Mouse (Mus musculus) neural tube, embryonic 12.5 days (tissue): ENCODE measurements around the gene Zbtb20. TPM values are rescaled to one million over a fixed set of nuclear protein-coding genes. Genes with fewer than 3 reads are reported as not detected.

Experiments
- ATAC-seq: fragments of 200-750 bp; cut with Nextera tagmentation; 2 replicates; pipeline ENCODE4 v1.8.0; 2017; ENCODE audit warnings: low read depth, mild to moderate bottlenecking, moderate TSS enrichment, moderate library complexity; ENCODE audit not compliant: low FRiP score
- H3K27ac ChIP-seq: fragments of 300-500 bp; sonication (generic); 2 replicates; pipeline ENCODE4 v1.5.1; 2016
- H3K27me3 ChIP-seq: fragments of 300-500 bp; sonication (generic); replicated peaks from 2 replicates; pipeline ENCODE4 v1.6.1; 2016; ENCODE audit warnings: mild to moderate bottlenecking
- H3K36me3 ChIP-seq: fragments of 300-500 bp; sonication (generic); 2 replicates; pipeline ENCODE4 v1.6.1; 2016; ENCODE audit warnings: mild to moderate bottlenecking
- H3K4me1 ChIP-seq: fragments of 300-500 bp; sonication (generic); 2 replicates; pipeline ENCODE4 v1.6.1; 2016
- H3K4me2 ChIP-seq: fragments of 300-500 bp; sonication (generic); replicated peaks from 2 replicates; pipeline ENCODE4 v1.6.1; 2016; ENCODE audit warnings: mild to moderate bottlenecking
- H3K4me3 ChIP-seq: fragments of 300-500 bp; sonication (generic); 2 replicates; pipeline ENCODE4 v1.5.1; 2016
- H3K9ac ChIP-seq: fragments of 300-500 bp; sonication (generic); 2 replicates; pipeline ENCODE4 v1.6.1; 2016; ENCODE audit warnings: mild to moderate bottlenecking
- H3K9me3 ChIP-seq: fragments of 300-500 bp; sonication (generic); 2 replicates; pipeline ENCODE4 v1.6.1; 2016; ENCODE audit warnings: mild to moderate bottlenecking
- WGBS: fragments of 180-500 bp; shearing (Covaris S2); methylation state at CpG from one replicate; pipeline ENCODE4 v1.1.7; 2016; 5-methylcytosine and 5-hydroxymethylcytosine counted together
- polyA plus RNA-seq: library from polyadenylated mRNA; unstranded; fragments of >200 nt; fragmentation: Nextera tagmentation; extraction: Ambion mirVana; gene quantifications from 2 replicates; pipeline ENCODE4 v1.2.1, GENCODE M21; 2016

The Zbtb20 gene
- polyA plus RNA-seq, 1 experiment from 2014 or later = 65.2 TPM

GRCm38 (mm10) chr16:43385620-43386210, 510.0 kb downstream of the Zbtb20 start:
- 56% methylated on average over 5 of the region's 5 CpGs for WGBS
- Histone ChIP-seq H3K4me3 (no peak overlapping the region), H3K9ac (no peak overlapping the region), H3K27me3 (no peaks in the 10 kb centered on the region), H3K9me3 (no peaks in the 10 kb centered on the region), H3K27ac (no peak overlapping the region), H3K4me2 (no peak overlapping the region), H3K36me3 (no peaks in the 10 kb centered on the region), H3K4me1 (no peaks in the 10 kb centered on the region)
- ATAC-seq = no peak

- Histone ChIP-seq H3K27ac (no peak overlapping the region), H3K9me3 (no peaks in the 10 kb centered on the region), H3K9ac (no peak overlapping the region), H3K27me3 (no peaks in the 10 kb centered on the region), H3K4me1 (no peaks in the 10 kb centered on the region), H3K4me2 (no peak overlapping the region), H3K4me3 (no peak overlapping the region), H3K36me3 (no peaks in the 10 kb centered on the region)
- 81% methylated on average over 5 of the region's 5 CpGs for WGBS
- ATAC-seq = no peak
These were observed 510.7 kb downstream of the Zbtb20 start for GRCm38 (mm10) chr16:43386426-43386825.

- 95% methylated on average over 5 of the region's 5 CpGs for WGBS
- H3K27ac ChIP-seq = no peak overlapping the region
- no peak overlapping the region for H3K4me3 ChIP-seq
- no peak overlapping the region for H3K9ac ChIP-seq
- H3K27me3 ChIP-seq = no peaks in the 10 kb centered on the region
- no peak for ATAC-seq
- H3K9me3 ChIP-seq = no peaks in the 10 kb centered on the region
- no peaks in the 10 kb centered on the region for H3K36me3 ChIP-seq
- no peak overlapping the region for H3K4me2 ChIP-seq
- no peaks in the 10 kb centered on the region for H3K4me1 ChIP-seq
These were observed 512.7 kb downstream of the Zbtb20 start for GRCm38 (mm10) chr16:43388389-43388788.

GRCm38 (mm10) chr16:43390387-43390786, 514.7 kb downstream of the Zbtb20 start:
- H3K4me1 ChIP-seq = no peaks in the 10 kb centered on the region
- no peak for ATAC-seq
- H3K4me3 ChIP-seq = no peak overlapping the region
- WGBS = 89% methylated on average over 4 of the region's 4 CpGs
- no peak overlapping the region for H3K9ac ChIP-seq
- H3K27me3 ChIP-seq = no peaks in the 10 kb centered on the region
- H3K27ac ChIP-seq = no peak overlapping the region
- no peaks in the 10 kb centered on the region for H3K36me3 ChIP-seq
- no peaks in the 10 kb centered on the region for H3K9me3 ChIP-seq
- no peak overlapping the region for H3K4me2 ChIP-seq

- H3K36me3 ChIP-seq = no peaks in the 10 kb centered on the region
- H3K9ac ChIP-seq = no peak overlapping the region
- no peak overlapping the region for H3K27ac ChIP-seq
- no peak overlapping the region for H3K4me3 ChIP-seq
- no peaks in the 10 kb centered on the region for H3K27me3 ChIP-seq
- no peak overlapping the region for H3K4me2 ChIP-seq
- H3K4me1 ChIP-seq = no peaks in the 10 kb centered on the region
- H3K9me3 ChIP-seq = no peaks in the 10 kb centered on the region
- no peak for ATAC-seq
- 79% methylated on average over 4 of the region's 4 CpGs for WGBS
These were observed 517.7 kb downstream of the Zbtb20 start for GRCm38 (mm10) chr16:43393382-43393781.

GRCm38 (mm10) chr16:43394013-43394568, 518.4 kb downstream of the Zbtb20 start:
- WGBS = 88% methylated on average over 9 of the region's 9 CpGs
- Histone ChIP-seq H3K27me3 (no peaks in the 10 kb centered on the region), H3K4me2 (no peak overlapping the region), H3K4me1 (no peaks in the 10 kb centered on the region), H3K9me3 (no peaks in the 10 kb centered on the region), H3K4me3 (no peak overlapping the region), H3K27ac (no peak overlapping the region), H3K9ac (no peak overlapping the region), H3K36me3 (no peaks in the 10 kb centered on the region)
- no peak for ATAC-seq

- ATAC-seq = no peak
- 86% methylated on average over 2 of the region's 2 CpGs for WGBS
- Histone ChIP-seq H3K9me3 (no peaks in the 10 kb centered on the region), H3K4me1 (no peaks in the 10 kb centered on the region), H3K4me3 (no peak overlapping the region), H3K36me3 (no peaks in the 10 kb centered on the region), H3K4me2 (no peak overlapping the region), H3K27me3 (no peaks in the 10 kb centered on the region), H3K27ac (no peak overlapping the region), H3K9ac (no peak overlapping the region)
These were observed 519.1 kb downstream of the Zbtb20 start for GRCm38 (mm10) chr16:43394760-43395159.

- no peak overlapping the region for H3K4me2 ChIP-seq
- 90% methylated on average over 11 of the region's 11 CpGs for WGBS
- no peak for ATAC-seq
These were observed 521.4 kb downstream of the Zbtb20 start for GRCm38 (mm10) chr16:43396849-43397628.

GRCm38 (mm10) chr16:43397629-43398323, 522.1 kb downstream of the Zbtb20 start:
- 89% methylated on average over 3 of the region's 3 CpGs for WGBS
- Histone ChIP-seq H3K4me1 (no peaks in the 10 kb centered on the region), H3K27ac (no peak overlapping the region), H3K9me3 (no peaks in the 10 kb centered on the region), H3K36me3 (no peaks in the 10 kb centered on the region), H3K4me2 (no peak overlapping the region), H3K9ac (no peak overlapping the region), H3K4me3 (no peak overlapping the region), H3K27me3 (no peaks in the 10 kb centered on the region)
- ATAC-seq = no peak

More at GRCm38 (mm10) chr16:43396849-43397628, 521.4 kb downstream of the Zbtb20 start:
- no peaks in the 10 kb centered on the region for H3K9me3 ChIP-seq
- no peaks in the 10 kb centered on the region for H3K4me1 ChIP-seq
- no peak overlapping the region for H3K9ac ChIP-seq
- H3K27me3 ChIP-seq = no peaks in the 10 kb centered on the region
- no peak overlapping the region for H3K4me3 ChIP-seq
- no peaks in the 10 kb centered on the region for H3K36me3 ChIP-seq
- no peak overlapping the region for H3K27ac ChIP-seq

GRCm38 (mm10) chr16:43399428-43399827, 523.7 kb downstream of the Zbtb20 start:
- no peaks in the 10 kb centered on the region for H3K4me1 ChIP-seq
- no peaks in the 10 kb centered on the region for H3K9me3 ChIP-seq
- no peak overlapping the region for H3K27ac ChIP-seq
- H3K4me2 ChIP-seq = no peak overlapping the region
- H3K9ac ChIP-seq = no peak overlapping the region
- no peaks in the 10 kb centered on the region for H3K36me3 ChIP-seq
- H3K27me3 ChIP-seq = no peaks in the 10 kb centered on the region
- no peak overlapping the region for H3K4me3 ChIP-seq
- ATAC-seq = no peak

GRCm38 (mm10) chr16:43400046-43400445, 524.4 kb downstream of the Zbtb20 start:
- no peaks in the 10 kb centered on the region for H3K36me3 ChIP-seq
- H3K27ac ChIP-seq = no peak overlapping the region
- H3K4me3 ChIP-seq = no peak overlapping the region
- H3K9me3 ChIP-seq = no peaks in the 10 kb centered on the region
- H3K4me1 ChIP-seq = no peaks in the 10 kb centered on the region
- ATAC-seq = no peak
- no peak overlapping the region for H3K4me2 ChIP-seq
- H3K27me3 ChIP-seq = no peaks in the 10 kb centered on the region
- no peak overlapping the region for H3K9ac ChIP-seq

- Histone ChIP-seq H3K27me3 (no peaks in the 10 kb centered on the region), H3K27ac (no peak overlapping the region), H3K4me2 (no peak overlapping the region), H3K9ac (no peak overlapping the region), H3K4me3 (no peak overlapping the region), H3K36me3 (no peaks in the 10 kb centered on the region), H3K9me3 (no peaks in the 10 kb centered on the region), H3K4me1 (no peaks in the 10 kb centered on the region)
- 87% methylated on average over 2 of the region's 2 CpGs for WGBS
- no peak for ATAC-seq
These were observed 525.3 kb downstream of the Zbtb20 start for GRCm38 (mm10) chr16:43400949-43401348.
